Mouse (Mus musculus) liver, postnatal 0 days (tissue): ENCODE measurements at regions not wholly inside any gene's neighbourhood (a gene's known extent, or its start where the extent isn't known, plus 50 kb on each side); places are given as distances from the start of the nearest gene placed in this dataset.

Experiments
- ATAC-seq: fragments of 200-750 bp; cut with Nextera tagmentation; 2 replicates; pipeline ENCODE4 v1.8.0; 2017; ENCODE audit warnings: mild to moderate bottlenecking, moderate library complexity
- DNase-seq: peaks from one replicate; pipeline ENCODE4 v3.0.0-alpha.2; 2016
- H3K27ac ChIP-seq: fragments of 300-500 bp; sonication (generic); 2 replicates; pipeline ENCODE4 v1.5.1; 2014; ENCODE audit warnings: antibody characterized with exemption, moderate library complexity, mild to moderate bottlenecking, low read depth
- H3K27me3 ChIP-seq: fragments of 300-500 bp; sonication (generic); 2 replicates; pipeline ENCODE4 v1.6.1; 2014; ENCODE audit warnings: low read length, control low read depth, mixed read lengths; ENCODE audit not compliant: insufficient read depth
- H3K36me3 ChIP-seq: fragments of 300-500 bp; sonication (generic); replicated peaks from 2 replicates; pipeline ENCODE4 v1.6.1; 2014; ENCODE audit warnings: mild to moderate bottlenecking, control low read depth, low read length, moderate library complexity, mixed read lengths; ENCODE audit not compliant: insufficient read depth
- H3K4me1 ChIP-seq: fragments of 300-500 bp; sonication (generic); 2 replicates; pipeline ENCODE4 v1.6.1; 2014; ENCODE audit warnings: antibody characterized with exemption, mild to moderate bottlenecking, control low read depth; ENCODE audit not compliant: insufficient read depth
- H3K4me2 ChIP-seq: fragments of 300-500 bp; sonication (generic); 2 replicates; pipeline ENCODE4 v1.6.1; 2014; ENCODE audit warnings: low read depth, mild to moderate bottlenecking, low read length, moderate library complexity, mixed read lengths
- H3K4me3 ChIP-seq: fragments of 300-500 bp; sonication (generic); 2 replicates; pipeline ENCODE4 v1.5.1; 2014; ENCODE audit warnings: low read depth, low read length
- H3K9ac ChIP-seq: fragments of 300-500 bp; sonication (generic); replicated peaks from 2 replicates; pipeline ENCODE4 v1.6.1; 2014; ENCODE audit warnings: mild to moderate bottlenecking, moderate library complexity
- H3K9me3 ChIP-seq: fragments of 300-500 bp; sonication (generic); 2 replicates; pipeline ENCODE4 v1.6.1; 2016; ENCODE audit warnings: mild to moderate bottlenecking, control low read depth, low read length, mixed read lengths
- CTCF ChIP-seq: sonication (generic); IDR thresholded peaks from 2 replicates; pipeline ENCODE4 v1.5.1; 2016; ENCODE audit warnings: antibody characterized with exemption, low read depth
- EP300 ChIP-seq: IDR thresholded peaks from 2 replicates; pipeline ENCODE4 v1.6.1; 2016; ENCODE audit warnings: antibody characterized with exemption, low read depth, mild to moderate bottlenecking
- WGBS: fragments of 180-500 bp; shearing (Covaris S2); extraction: QIAGEN DNeasy Blood & Tissue Kit; methylation state at CpG from one replicate; pipeline ENCODE4 v1.1.7; 2014; ENCODE audit not compliant: insufficient replicate concordance; 5-methylcytosine and 5-hydroxymethylcytosine counted together

DNA sequence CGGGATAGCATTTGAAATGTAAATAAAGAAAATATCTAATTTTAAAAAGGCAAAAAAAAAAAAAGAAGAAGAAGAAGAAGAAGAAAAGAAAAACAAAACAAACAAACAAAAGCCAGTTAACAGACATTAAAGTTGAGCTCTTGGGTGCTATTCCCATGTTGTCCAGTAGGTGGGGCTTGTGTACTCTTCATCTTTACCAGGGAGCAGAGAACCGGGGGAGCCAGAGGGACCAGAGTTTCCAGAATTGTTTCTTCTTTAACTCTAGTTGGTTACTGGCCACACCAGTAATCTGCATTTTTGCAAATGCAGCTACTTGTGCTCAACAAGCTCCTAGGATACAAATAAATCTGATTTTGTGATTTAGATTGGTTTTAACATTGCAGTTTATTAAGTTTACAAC lies 103.6 kb upstream of the Dcn start:
- H3K4me2 ChIP-seq = no peak overlapping the region
- TF ChIP-seq CTCF (peak; percentile 84), EP300 (no peak)
- no peak for ATAC-seq
- no peaks in the 10 kb centered on the region for H3K27me3 ChIP-seq
- no peak overlapping the region for H3K9ac ChIP-seq
- DNase-seq = peak; percentile 51
- no peak overlapping the region for H3K27ac ChIP-seq
- WGBS = 21% methylated on average over 2 of the region's 2 CpGs
- H3K36me3 ChIP-seq = no peaks in the 10 kb centered on the region
- no peak overlapping the region for H3K4me3 ChIP-seq
- H3K9me3 ChIP-seq = no peaks in the 10 kb centered on the region
- H3K4me1 ChIP-seq = no peaks in the 10 kb centered on the region

DNA sequence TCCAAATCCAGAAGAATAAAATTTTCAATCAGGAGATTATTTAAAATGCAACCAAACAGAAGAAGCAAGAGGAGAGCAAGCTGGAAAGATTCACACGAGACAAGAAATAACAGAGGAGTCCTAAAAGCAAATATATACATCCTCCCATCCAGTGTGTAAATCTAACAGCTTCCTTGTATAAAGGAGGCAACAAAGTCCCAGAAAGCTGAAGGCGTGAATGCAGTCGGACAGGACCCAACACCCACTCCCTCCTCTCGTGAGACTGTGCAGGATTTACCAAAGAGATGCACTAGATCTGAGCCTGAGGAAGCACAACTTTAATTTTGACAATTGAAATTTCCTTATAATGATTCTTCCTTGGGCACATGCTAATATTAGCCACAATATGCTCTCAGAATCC lies 103.0 kb upstream of the Dcn start:
- H3K4me1 ChIP-seq = no peaks in the 10 kb centered on the region
- no peak overlapping the region for H3K27ac ChIP-seq
- H3K9ac ChIP-seq = no peak overlapping the region
- no peaks in the 10 kb centered on the region for H3K36me3 ChIP-seq
- TF ChIP-seq EP300 = no peak
- no peak overlapping the region for H3K4me2 ChIP-seq
- no peak for ATAC-seq
- no peaks in the 10 kb centered on the region for H3K9me3 ChIP-seq
- DNase-seq = no peak
- 64% methylated on average over 4 of the region's 4 CpGs for WGBS
- no peaks in the 10 kb centered on the region for H3K27me3 ChIP-seq
- H3K4me3 ChIP-seq = no peak overlapping the region

DNA sequence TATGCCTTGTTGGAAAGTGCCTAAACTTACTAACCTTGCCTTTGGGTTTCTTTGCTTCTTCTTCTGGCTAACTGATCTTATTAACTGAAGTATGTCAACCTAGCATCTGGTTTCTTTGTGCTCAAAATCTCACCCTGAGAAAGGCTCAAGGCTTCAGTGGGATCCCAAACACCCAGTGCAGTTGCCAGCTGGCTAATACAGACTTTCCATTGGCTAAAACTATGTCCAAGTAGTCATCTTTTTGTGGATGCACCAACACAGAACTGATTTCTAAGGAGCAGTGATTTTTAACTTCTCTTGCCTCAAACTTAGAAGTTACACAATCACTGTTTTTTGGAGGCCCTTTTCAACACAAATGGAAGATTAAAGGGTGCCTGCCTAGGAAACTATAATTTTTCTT lies 97.8 kb upstream of the Dcn start:
- Histone ChIP-seq H3K9ac (no peak overlapping the region), H3K4me2 (no peak overlapping the region), H3K27ac (no peak overlapping the region), H3K4me1 (no peaks in the 10 kb centered on the region), H3K4me3 (no peak overlapping the region), H3K36me3 (no peaks in the 10 kb centered on the region), H3K27me3 (no peaks in the 10 kb centered on the region), H3K9me3 (no peaks in the 10 kb centered on the region)
- TF ChIP-seq EP300 (no peak), CTCF (no peak)
- DNase-seq (no peak), ATAC-seq (no peak)

DNA sequence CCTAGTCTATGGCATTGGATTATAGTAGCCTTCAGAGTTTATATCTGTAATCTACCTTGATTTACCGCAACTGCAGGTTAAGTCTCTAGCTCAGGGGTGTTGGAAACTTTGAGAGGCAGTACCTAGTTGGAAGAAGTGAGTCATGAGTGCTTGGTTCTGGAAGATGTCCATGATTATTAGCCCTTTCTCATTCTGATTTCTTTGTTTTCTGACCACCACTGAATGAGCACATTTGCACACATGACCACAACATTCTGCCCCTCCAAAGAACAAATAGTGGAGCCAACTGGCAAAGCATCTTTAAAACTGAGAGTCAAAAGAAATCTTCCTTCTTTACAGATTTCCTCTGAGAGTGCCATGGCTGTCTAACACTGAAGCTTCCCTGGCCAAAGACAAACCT lies 95.5 kb upstream of the Dcn start:
- no peak for TF ChIP-seq EP300
- TF ChIP-seq CTCF = no peak
- Histone ChIP-seq H3K9me3 (no peaks in the 10 kb centered on the region), H3K9ac (no peak overlapping the region), H3K4me2 (no peak overlapping the region), H3K27me3 (no peaks in the 10 kb centered on the region), H3K4me1 (no peaks in the 10 kb centered on the region), H3K36me3 (no peaks in the 10 kb centered on the region), H3K27ac (no peak overlapping the region), H3K4me3 (no peak overlapping the region)
- no peak for ATAC-seq
- DNase-seq = no peak
- 73% methylated on average over 1 of the region's 1 CpGs for WGBS

GRCm38 (mm10) chr10:97387196-97387876 lies 92.1 kb upstream of the Dcn start:
- no peaks in the 10 kb centered on the region for H3K9me3 ChIP-seq
- no peaks in the 10 kb centered on the region for H3K27me3 ChIP-seq
- no peak overlapping the region for H3K4me2 ChIP-seq
- H3K4me1 ChIP-seq = no peaks in the 10 kb centered on the region
- WGBS = 64% methylated on average over 3 of the region's 3 CpGs
- no peak for ATAC-seq
- H3K27ac ChIP-seq = no peak overlapping the region
- TF ChIP-seq EP300 (peak; percentile 54), CTCF (no peak)
- H3K9ac ChIP-seq = no peak overlapping the region
- H3K4me3 ChIP-seq = no peak overlapping the region
- no peaks in the 10 kb centered on the region for H3K36me3 ChIP-seq
- no peak for DNase-seq

DNA sequence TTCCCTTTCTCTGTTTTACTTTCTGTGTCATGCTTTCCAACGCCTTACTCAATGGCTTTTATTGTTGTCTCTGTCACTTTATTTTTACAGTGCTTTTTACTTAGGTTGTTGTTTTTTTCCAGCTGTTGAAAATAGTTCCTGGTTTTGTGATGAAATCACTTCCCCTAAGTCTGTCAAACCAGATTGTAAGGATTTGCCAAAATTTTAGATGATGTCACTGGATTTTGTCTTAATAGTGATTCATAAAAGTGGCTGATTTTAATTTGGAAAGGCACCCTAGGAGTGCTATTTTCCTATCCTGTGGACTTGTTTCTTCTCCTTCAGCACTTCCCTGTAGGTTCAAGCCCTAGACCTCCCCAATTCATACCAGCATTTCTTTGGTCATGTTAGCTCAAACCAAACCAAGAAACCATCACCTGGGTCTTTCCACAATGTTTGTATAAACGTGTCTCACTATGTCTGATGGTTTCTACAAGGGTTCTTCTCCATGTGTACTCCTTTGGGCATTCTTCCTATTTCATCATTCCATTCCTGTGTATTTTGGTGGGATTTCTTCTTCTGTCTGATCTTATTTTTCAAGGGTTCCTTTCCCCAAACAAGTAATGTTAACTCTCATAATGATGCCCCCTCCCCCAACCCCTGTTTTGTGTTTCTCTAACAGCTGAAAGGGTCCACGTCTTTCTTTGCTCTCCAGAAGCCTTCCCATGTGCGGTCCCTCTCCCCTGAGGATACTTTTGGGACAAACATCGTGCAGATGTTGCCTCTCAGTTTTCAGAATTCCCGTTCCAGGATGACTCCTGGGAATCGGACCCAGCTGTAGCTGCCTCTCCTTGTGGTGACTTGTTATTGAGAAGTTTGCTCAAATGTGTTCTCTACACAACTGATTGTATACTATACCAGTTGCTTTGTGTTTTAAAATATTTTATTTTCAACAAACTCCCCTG lies 89.5 kb upstream of the Dcn start:
- no peak for DNase-seq
- Histone ChIP-seq H3K4me2 (no peak overlapping the region), H3K9me3 (no peaks in the 10 kb centered on the region), H3K9ac (no peak overlapping the region), H3K36me3 (no peaks in the 10 kb centered on the region), H3K27me3 (no peaks in the 10 kb centered on the region), H3K4me1 (no peaks in the 10 kb centered on the region), H3K4me3 (no peak overlapping the region), H3K27ac (no peak overlapping the region)
- ATAC-seq = no peak
- no peak for TF ChIP-seq EP300
- TF ChIP-seq CTCF = no peak
- WGBS = 62% methylated on average over 7 of the region's 7 CpGs
